In the genomic region with DNA sequence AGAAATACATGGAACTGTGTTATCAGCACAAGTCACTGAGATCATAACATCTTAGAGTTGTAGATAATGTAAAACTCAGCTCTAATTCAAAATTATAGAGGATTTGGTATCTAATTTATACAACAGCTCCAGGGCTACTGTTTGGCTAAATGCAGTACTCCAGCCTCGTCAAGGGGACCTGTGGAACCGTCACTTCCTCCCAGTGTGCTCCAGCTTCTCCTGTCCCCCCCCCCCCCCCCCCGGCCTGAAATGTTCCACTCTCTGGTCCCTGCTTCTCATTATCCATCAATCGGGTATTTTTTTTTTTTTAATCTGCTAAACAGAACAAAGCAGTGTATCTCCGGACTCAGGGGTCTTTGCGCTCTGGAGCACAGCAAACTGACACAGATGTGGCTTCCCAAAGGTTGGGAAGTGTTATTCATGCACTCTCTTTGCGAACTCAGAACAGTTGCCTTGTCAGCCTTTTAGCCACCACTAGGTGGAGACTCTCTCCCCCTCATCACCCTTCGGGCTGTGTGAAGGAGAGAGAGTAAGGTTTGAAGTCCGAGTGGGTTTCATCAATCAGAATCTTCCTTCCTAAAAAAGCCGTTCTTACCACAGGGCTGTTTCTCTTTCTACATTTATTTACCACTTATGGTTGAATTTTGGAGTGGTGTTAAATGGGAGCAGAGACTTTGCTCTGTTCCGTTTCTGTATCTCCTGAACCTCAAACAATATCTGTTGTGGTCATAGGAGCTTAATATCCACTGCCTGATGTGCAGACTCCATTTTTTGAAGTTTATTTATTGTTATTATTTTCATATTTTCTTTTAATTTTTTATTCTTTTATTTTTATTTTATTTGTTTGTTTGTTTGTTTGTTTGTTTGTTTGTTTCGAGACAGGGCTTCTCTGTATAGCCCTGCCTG, we compare ENCODE assay signal across 8 mouse cellular contexts. TPM values are rescaled to one million over a fixed set of nuclear protein-coding genes. Genes with fewer than 3 reads are reported as not detected.
DNase-seq lines count a peak whose midpoint lies in the region; ATAC-seq and TF ChIP-seq lines count a peak whose summit lies in the region.

No protein-coding gene starts in this region.

- H3K36me3 ChIP-seq in embryonic facial prominence, embryonic 11.5 days (replicated peaks; ENCODE audit: control insufficient read depth, insufficient read depth, low read depth, low read length), result no peaks in the 10 kb centered on the region
- no peaks in the 10 kb centered on the region for H3K36me3 ChIP-seq in heart, embryonic 11.5 days (ENCODE audit: control insufficient read depth, insufficient read depth, low read length)
- no peaks in the 10 kb centered on the region for H3K36me3 ChIP-seq in limb, embryonic 14.5 days (ENCODE audit: control insufficient read depth, insufficient read depth, low read length)
- no peaks in the 10 kb centered on the region for H3K36me3 ChIP-seq in midbrain, embryonic 16.5 days (ENCODE audit: control insufficient read depth, insufficient read depth, low read length)

- no peak overlapping the region for H3K4me3 ChIP-seq in embryonic facial prominence, embryonic 11.5 days (ENCODE audit: low read depth, low read length)
- no peak overlapping the region for H3K4me3 ChIP-seq in heart, embryonic 11.5 days (ENCODE audit: low read depth, low read length)
- H3K4me3 ChIP-seq in limb, embryonic 14.5 days (replicated peaks; ENCODE audit: low read length), result no peak overlapping the region
- no peak overlapping the region for H3K4me3 ChIP-seq in midbrain, embryonic 16.5 days (ENCODE audit: low read depth, low read length)

- WGBS in embryonic facial prominence, embryonic 11.5 days, result 19% methylated on average over 12 of the region's 12 CpGs
- 16% methylated on average over 12 of the region's 12 CpGs for WGBS in heart, embryonic 11.5 days (ENCODE audit: insufficient replicate concordance)
- WGBS in limb, embryonic 14.5 days, result 22% methylated on average over 12 of the region's 12 CpGs
- WGBS in midbrain, embryonic 16.5 days, result 20% methylated on average over 12 of the region's 12 CpGs

- ATAC-seq in embryonic facial prominence, embryonic 11.5 days (replicated peaks; ENCODE audit: insufficient number of reproducible peaks, low FRiP score, low TSS enrichment, low read depth), result peak; percentile 83
- no peak for ATAC-seq in heart, embryonic 11.5 days (replicated peaks; ENCODE audit: insufficient number of reproducible peaks, low FRiP score, low TSS enrichment)
- ATAC-seq in limb, embryonic 14.5 days (ENCODE audit: low FRiP score, low read depth), result peak; percentile 55; the same call in 1 of the 2 replicates
- peak; percentile 83 for ATAC-seq in midbrain, embryonic 16.5 days

- no peaks in the 10 kb centered on the region for H3K9me3 ChIP-seq in embryonic facial prominence, embryonic 11.5 days (replicated peaks; ENCODE audit: control insufficient read depth, low read length)
- H3K9me3 ChIP-seq in heart, embryonic 11.5 days (replicated peaks; ENCODE audit: control insufficient read depth, low read length), result no peaks in the 10 kb centered on the region
- no peaks in the 10 kb centered on the region for H3K9me3 ChIP-seq in limb, embryonic 14.5 days (ENCODE audit: control insufficient read depth, low read length)
- H3K9me3 ChIP-seq in midbrain, embryonic 16.5 days (replicated peaks; ENCODE audit: control insufficient read depth, low read length, poor library complexity, severe bottlenecking), result no peaks in the 10 kb centered on the region

- 0 out of 2 replicates have a peak overlapping the region, but pooled peaks have one; percentile 10 for H3K4me2 ChIP-seq in embryonic facial prominence, embryonic 11.5 days (ENCODE audit: low read depth, low read length)
- H3K4me2 ChIP-seq in heart, embryonic 11.5 days, result peak overlapping the region; percentile 39
- peak overlapping the region; percentile 8 for H3K4me2 ChIP-seq in limb, embryonic 14.5 days (replicated peaks; ENCODE audit: low read depth, low read length, severe bottlenecking)
- peak overlapping the region; percentile 12; the same call in 1 of the 2 replicates for H3K4me2 ChIP-seq in midbrain, embryonic 16.5 days (ENCODE audit: low read length)

- no peaks in the 10 kb centered on the region for H3K27me3 ChIP-seq in embryonic facial prominence, embryonic 11.5 days (ENCODE audit: control insufficient read depth, insufficient read depth, low read length)
- no peaks in the 10 kb centered on the region for H3K27me3 ChIP-seq in heart, embryonic 11.5 days (ENCODE audit: control insufficient read depth, insufficient read depth, low read length)
- no peaks in the 10 kb centered on the region for H3K27me3 ChIP-seq in limb, embryonic 14.5 days (ENCODE audit: control insufficient read depth, insufficient read depth, low read length)
- no peaks in the 10 kb centered on the region for H3K27me3 ChIP-seq in midbrain, embryonic 16.5 days (ENCODE audit: control insufficient read depth, insufficient read depth, low read depth, low read length)

- H3K4me1 ChIP-seq in embryonic facial prominence, embryonic 11.5 days (ENCODE audit: control insufficient read depth, insufficient read depth, low read length), result no peaks in the 10 kb centered on the region
- no peaks in the 10 kb centered on the region for H3K4me1 ChIP-seq in heart, embryonic 11.5 days (ENCODE audit: control insufficient read depth, insufficient read depth, low read length)
- no peaks in the 10 kb centered on the region for H3K4me1 ChIP-seq in limb, embryonic 14.5 days (ENCODE audit: control insufficient read depth, insufficient read depth, low read length)
- peaks cover 4% of the 10 kb centered on the region for H3K4me1 ChIP-seq in midbrain, embryonic 16.5 days (ENCODE audit: control insufficient read depth, insufficient read depth, low read length)

- H3K27ac ChIP-seq in embryonic facial prominence, embryonic 11.5 days (replicated peaks; ENCODE audit: low read depth, low read length), result no peak overlapping the region
- H3K27ac ChIP-seq in heart, embryonic 11.5 days (ENCODE audit: low read depth, low read length), result no peak overlapping the region
- H3K27ac ChIP-seq in limb, embryonic 14.5 days (replicated peaks; ENCODE audit: low read depth, low read length), result no peak overlapping the region
- no peak overlapping the region for H3K27ac ChIP-seq in midbrain, embryonic 16.5 days (ENCODE audit: low read length)

- no peak overlapping the region for H3K9ac ChIP-seq in embryonic facial prominence, embryonic 11.5 days (replicated peaks; ENCODE audit: low read length)
- H3K9ac ChIP-seq in heart, embryonic 11.5 days (ENCODE audit: low read depth, low read length), result no peak overlapping the region
- H3K9ac ChIP-seq in limb, embryonic 14.5 days (ENCODE audit: low read depth, low read length, severe bottlenecking), result no peak overlapping the region
- no peak overlapping the region for H3K9ac ChIP-seq in midbrain, embryonic 16.5 days (ENCODE audit: low read depth, low read length)

- no peak for TF ChIP-seq POLR2A in limb, embryonic 14.5 days (IDR thresholded peaks at IDR 0.05; ENCODE audit: borderline replicate concordance, extremely low read depth, insufficient read depth, insufficient read length)

- DNase-seq in A20 (ENCODE audit: low read depth, low spot score), result peak; percentile 79
- peak; percentile 32 for DNase-seq in adrenal gland, adult 8-10 months
- DNase-seq in embryonic facial prominence, embryonic 11.5 days (ENCODE audit: low spot score), result peak; percentile 89
- DNase-seq in kidney, adult 9 months, result peak; percentile 68
- DNase-seq in limb, embryonic 14.5 days (ENCODE audit: low spot score), result peak; percentile 75
- DNase-seq in spleen, postnatal 10 days (ENCODE audit: low spot score in 2 of 2), result peak; percentile 21 to 70

RNA-seq across cellular contexts. Expression of a gene that starts 22.0 kb away (rescaled TPM):
- total RNA-seq in adrenal gland, adult 8-10 months (2022), result 10 to 100 TPM; 41.7 to 79.0 (median 59.9) TPM
- 44.3 and 46.0 TPM in 2 replicates for polyA plus RNA-seq in embryonic facial prominence, embryonic 11.5 days (2014; fragmentation: Nextera tagmentation; extraction: Ambion mirVana)
- polyA plus RNA-seq in heart, embryonic 11.5 days (2014; fragmentation: Nextera tagmentation; extraction: Ambion mirVana), result 34.7 and 41.6 TPM in 2 replicates
- 28.1 and 28.3 TPM in 2 replicates for polyA plus RNA-seq in limb, embryonic 14.5 days (2012; rRNA removed)
- 68.1 and 68.4 TPM in 2 replicates for polyA plus RNA-seq in limb, embryonic 14.5 days (2014; fragmentation: Nextera tagmentation; extraction: Ambion mirVana)
- 95.7 and 95.9 TPM in 2 replicates for polyA plus RNA-seq in midbrain, embryonic 16.5 days (2015; fragmentation: Nextera tagmentation; extraction: Ambion mirVana)

Comparison
In these comparisons a context has a peak if more than half of its experiments do, and no peak if none do; other contexts are left out.
1. DNase-seq: peak in every context shown above with its lines; median percentile 89 in embryonic facial prominence, embryonic 11.5 days; 79 in A20; 75 in limb, embryonic 14.5 days; 68 in kidney, adult 9 months; 46 in spleen, postnatal 10 days; 32 in adrenal gland, adult 8-10 months.